Mouse (Mus musculus) heart, embryonic 13.5 days (tissue): Measurements from ENCODE around the gene Milr1. TPM values are rescaled to one million over a fixed set of nuclear protein-coding genes. Genes with fewer than 3 reads are reported as not detected.

Source experiments
- ATAC-seq: fragments of 200-750 bp; cut with Nextera tagmentation; 2 replicates; pipeline ENCODE4 v1.8.0; 2017; ENCODE audit warnings: moderate TSS enrichment; ENCODE audit not compliant: insufficient number of reproducible peaks, low FRiP score, low TSS enrichment; ENCODE audit errors: extremely low read depth
- H3K27ac ChIP-seq: fragments of 300-500 bp; sonication (generic); replicated peaks from 2 replicates; pipeline ENCODE4 v1.5.1; 2015; ENCODE audit warnings: moderate library complexity, mild to moderate bottlenecking, inconsistent platforms
- H3K27me3 ChIP-seq: fragments of 300-500 bp; sonication (generic); replicated peaks from 2 replicates; pipeline ENCODE4 v1.6.1; 2015; ENCODE audit warnings: mild to moderate bottlenecking, inconsistent platforms
- H3K36me3 ChIP-seq: fragments of 300-500 bp; sonication (generic); 2 replicates; pipeline ENCODE4 v1.6.1; 2015; ENCODE audit warnings: mild to moderate bottlenecking, inconsistent platforms
- H3K4me1 ChIP-seq: fragments of 300-500 bp; sonication (generic); 2 replicates; pipeline ENCODE4 v1.6.1; 2015; ENCODE audit warnings: inconsistent platforms
- H3K4me2 ChIP-seq: fragments of 300-500 bp; sonication (generic); 2 replicates; pipeline ENCODE4 v1.6.1; 2015; ENCODE audit warnings: inconsistent platforms, mild to moderate bottlenecking, moderate library complexity
- H3K4me3 ChIP-seq: fragments of 300-500 bp; sonication (generic); 2 replicates; pipeline ENCODE4 v1.5.1; 2015; ENCODE audit warnings: moderate library complexity, mild to moderate bottlenecking, inconsistent platforms
- H3K9ac ChIP-seq: fragments of 300-500 bp; sonication (generic); 2 replicates; pipeline ENCODE4 v1.6.1; 2015; ENCODE audit warnings: inconsistent platforms, mild to moderate bottlenecking, moderate library complexity
- H3K9me3 ChIP-seq: fragments of 300-500 bp; sonication (generic); 2 replicates; pipeline ENCODE4 v1.6.1; 2016; ENCODE audit warnings: inconsistent platforms
- WGBS: fragments of 180-500 bp; shearing (Covaris S2); methylation state at CpG from one replicate; pipeline ENCODE4 v1.1.7; 2015; ENCODE audit warnings: mixed read lengths; 5-methylcytosine and 5-hydroxymethylcytosine counted together
- microRNA-seq: library from miRNA; unstranded; fragments of <30 nt; microRNA quantifications from one replicate; pipeline ENCODE4, GENCODE M21; 2016
- polyA plus RNA-seq: library from polyadenylated mRNA; unstranded; fragments of >200 nt; fragmentation: Nextera tagmentation; extraction: Ambion mirVana; gene quantifications from 2 replicates; pipeline ENCODE4 v1.2.1, GENCODE M21; 2015

Gene Milr1
- polyA plus RNA-seq, 1 experiment from 2014 or later: 1.5 TPM

- no peaks in the 10 kb centered on the region for H3K9me3 ChIP-seq
- WGBS: 70% methylated on average over 2 of the region's 2 CpGs
- ATAC-seq: no peak
- peaks cover 91% of the 10 kb centered on the region for H3K36me3 ChIP-seq
- H3K9ac ChIP-seq: no peak overlapping the region
- H3K4me1 ChIP-seq: peaks cover 47% of the 10 kb centered on the region
- no peak overlapping the region for H3K27ac ChIP-seq
- no peaks in the 10 kb centered on the region for H3K27me3 ChIP-seq
- H3K4me2 ChIP-seq: no peak overlapping the region
- no peak overlapping the region for H3K4me3 ChIP-seq
Observed at GRCm38 (mm10) chr11:106815761-106816160, 64.7 kb downstream of the Milr1 start.

- no peak overlapping the region for H3K4me3 ChIP-seq
- no peaks in the 10 kb centered on the region for H3K27me3 ChIP-seq
- ATAC-seq: no peak
- H3K36me3 ChIP-seq: peaks cover 91% of the 10 kb centered on the region
- H3K27ac ChIP-seq: no peak overlapping the region
- no peaks in the 10 kb centered on the region for H3K9me3 ChIP-seq
- H3K4me1 ChIP-seq: peaks cover 53% of the 10 kb centered on the region
- 69% methylated on average over 7 of the region's 7 CpGs for WGBS
- H3K9ac ChIP-seq: 0 out of 2 replicates have a peak overlapping the region, but pooled peaks have one; percentile 33
- no peak overlapping the region for H3K4me2 ChIP-seq
Observed at GRCm38 (mm10) chr11:106816316-106816715, 65.3 kb downstream of the Milr1 start.

GRCm38 (mm10) chr11:106817156-106817555 lies 66.1 kb downstream of the Milr1 start:
- no peak overlapping the region for H3K4me2 ChIP-seq
- H3K27ac ChIP-seq: no peak overlapping the region
- H3K27me3 ChIP-seq: no peaks in the 10 kb centered on the region
- WGBS: 87% methylated on average over 3 of the region's 3 CpGs
- ATAC-seq: no peak
- H3K36me3 ChIP-seq: peaks cover 87% of the 10 kb centered on the region
- no peaks in the 10 kb centered on the region for H3K9me3 ChIP-seq
- H3K9ac ChIP-seq: no peak overlapping the region
- H3K4me3 ChIP-seq: no peak overlapping the region
- peaks cover 57% of the 10 kb centered on the region for H3K4me1 ChIP-seq

- Histone ChIP-seq H3K27me3 (no peaks in the 10 kb centered on the region), H3K4me1 (peaks cover 62% of the 10 kb centered on the region), H3K9ac (0 out of 2 replicates have a peak overlapping the region, but pooled peaks have one; percentile 30), H3K4me2 (peak overlapping the region; percentile 58; the same call in 1 of the 2 replicates), H3K36me3 (peaks cover 87% of the 10 kb centered on the region), H3K4me3 (no peak overlapping the region), H3K9me3 (no peaks in the 10 kb centered on the region), H3K27ac (peak overlapping the region; percentile 75)
- ATAC-seq: no peak
- 78% methylated on average over 6 of the region's 6 CpGs for WGBS
Observed at GRCm38 (mm10) chr11:106817808-106818207, 66.8 kb downstream of the Milr1 start.

GRCm38 (mm10) chr11:106818341-106818740 lies 67.3 kb downstream of the Milr1 start:
- Histone ChIP-seq H3K36me3 (peaks cover 86% of the 10 kb centered on the region), H3K9me3 (no peaks in the 10 kb centered on the region), H3K27ac (peak overlapping the region; percentile 75), H3K4me2 (peak overlapping the region; percentile 58), H3K9ac (0 out of 2 replicates have a peak overlapping the region, but pooled peaks have one; percentile 30), H3K27me3 (no peaks in the 10 kb centered on the region), H3K4me1 (peaks cover 62% of the 10 kb centered on the region), H3K4me3 (peak overlapping the region; percentile 20; the same call in 1 of the 2 replicates)
- ATAC-seq: no peak
- WGBS: 24% methylated on average over 9 of the region's 9 CpGs

Small RNA genes within 50 kb of the gene (microRNA-seq; reads per million reads assigned to microRNA genes)
- gene Gm25994: not detected
- 10.2 reads per million, percentile 27 among the genes with 10 or more reads in this experiment for gene Mir3064

Other genes with a start within 250 kb of the Milr1 start
- gene Tex2, start 137.8 kb upstream of the Milr1 start, polyA plus RNA-seq: 12.3 and 13.1 TPM in 2 replicates
- gene Pecam1, start 598 bp upstream of the Milr1 start, polyA plus RNA-seq: 60.7 and 61.4 TPM in 2 replicates
- gene Polg2, start 28.3 kb downstream of the Milr1 start, polyA plus RNA-seq: 6.1 and 6.5 TPM in 2 replicates
- gene Ddx5, start 38.0 kb downstream of the Milr1 start, polyA plus RNA-seq: 192 and 199 TPM in 2 replicates
- gene Cep95, start 38.0 kb downstream of the Milr1 start, polyA plus RNA-seq: 11.5 and 13.7 TPM in 2 replicates
- gene Smurf2, start 169.5 kb downstream of the Milr1 start, polyA plus RNA-seq: 9.7 and 10.2 TPM in 2 replicates
- 281 and 299 TPM in 2 replicates for gene Kpna2, start 248.3 kb downstream of the Milr1 start, polyA plus RNA-seq